Mouse (Mus musculus): ENCODE data around the gene Gpm6b.

- no peak for TF ChIP-seq CTCF (IDR thresholded peaks at IDR 0.05; ENCODE audit: borderline replicate concordance, insufficient read depth, low read depth, low read length)
- no peak for TF ChIP-seq POLR2A (IDR thresholded peaks at IDR 0.05; ENCODE audit: borderline replicate concordance, insufficient read depth, low read length)
Observed at GRCm38 (mm10) chrX:166338784-166339520, 100.2 kb downstream of the Gpm6b start.
